Mouse (Mus musculus): ENCODE measurements around the gene Dnm2.

The Dnm2 gene

DNA sequence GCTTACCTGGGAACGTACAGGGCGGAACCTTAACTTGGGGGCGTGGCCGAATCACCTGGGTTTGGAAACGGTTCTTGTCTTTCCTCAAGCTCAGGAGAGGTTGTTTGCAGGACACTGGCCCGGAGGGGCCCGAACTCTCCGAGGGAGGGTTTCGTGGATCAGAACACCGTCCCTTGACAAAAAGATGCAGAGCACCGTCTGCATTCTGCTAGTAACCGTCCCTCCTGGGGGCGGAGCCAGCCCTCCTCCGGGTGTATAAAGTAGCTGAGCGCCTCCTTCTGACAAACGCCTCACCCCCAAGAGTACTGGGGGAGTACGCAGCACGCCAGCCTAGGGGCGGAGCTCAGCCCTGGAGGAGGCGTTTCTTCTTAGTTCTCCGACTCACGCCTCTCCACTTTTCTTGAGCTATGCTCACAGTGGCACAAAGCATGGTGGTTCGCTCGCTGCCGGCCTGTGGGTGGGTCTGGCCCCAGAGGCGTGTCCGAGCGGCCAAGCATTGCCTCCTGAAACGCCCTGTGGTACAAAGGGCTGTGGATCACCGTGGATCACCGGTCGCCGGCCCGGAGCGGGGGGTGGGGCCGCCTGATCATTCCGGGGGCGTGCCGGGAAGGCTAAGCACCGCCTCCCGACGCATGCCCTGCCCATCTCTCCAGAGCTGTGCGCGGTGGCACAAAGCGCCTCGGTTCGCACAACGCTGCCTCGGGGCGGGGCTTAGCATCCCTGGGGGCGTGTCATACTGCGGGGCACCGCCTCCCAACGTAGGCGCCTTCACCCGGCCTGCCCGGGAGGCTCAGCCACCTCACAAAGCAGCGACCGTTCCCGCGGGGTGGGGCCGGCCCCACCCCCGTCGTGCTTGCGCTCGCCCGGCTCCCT lies 121.4 kb downstream of the Dnm2 start:
- DNase-seq (ENCODE audit: low spot score in 2 of 2) = peak; percentile 95 to 97

DNA sequence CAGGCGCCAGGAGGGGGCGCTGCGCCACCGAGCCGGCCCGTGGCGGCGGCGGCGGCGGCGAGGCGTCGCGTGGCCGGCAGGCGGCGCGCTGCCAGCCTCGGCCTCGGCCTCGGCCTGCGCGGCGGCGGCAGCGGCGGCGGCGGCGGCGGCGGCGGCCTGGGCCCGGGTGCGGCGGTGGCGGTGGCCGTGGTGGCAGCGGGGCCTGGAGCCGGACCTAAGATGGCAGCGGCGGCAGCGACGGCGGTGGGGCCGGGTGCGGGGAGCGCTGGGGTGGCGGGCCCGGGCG lies 122.0 kb downstream of the Dnm2 start, which contains the start of gene Carm1:
TSS of gene Carm1 (plus strand) at position 106 of the 286 bp plus-strand sequence.
- peak; percentile 36 to 51 for DNase-seq (ENCODE audit: low spot score in 2 of 2)

DNA sequence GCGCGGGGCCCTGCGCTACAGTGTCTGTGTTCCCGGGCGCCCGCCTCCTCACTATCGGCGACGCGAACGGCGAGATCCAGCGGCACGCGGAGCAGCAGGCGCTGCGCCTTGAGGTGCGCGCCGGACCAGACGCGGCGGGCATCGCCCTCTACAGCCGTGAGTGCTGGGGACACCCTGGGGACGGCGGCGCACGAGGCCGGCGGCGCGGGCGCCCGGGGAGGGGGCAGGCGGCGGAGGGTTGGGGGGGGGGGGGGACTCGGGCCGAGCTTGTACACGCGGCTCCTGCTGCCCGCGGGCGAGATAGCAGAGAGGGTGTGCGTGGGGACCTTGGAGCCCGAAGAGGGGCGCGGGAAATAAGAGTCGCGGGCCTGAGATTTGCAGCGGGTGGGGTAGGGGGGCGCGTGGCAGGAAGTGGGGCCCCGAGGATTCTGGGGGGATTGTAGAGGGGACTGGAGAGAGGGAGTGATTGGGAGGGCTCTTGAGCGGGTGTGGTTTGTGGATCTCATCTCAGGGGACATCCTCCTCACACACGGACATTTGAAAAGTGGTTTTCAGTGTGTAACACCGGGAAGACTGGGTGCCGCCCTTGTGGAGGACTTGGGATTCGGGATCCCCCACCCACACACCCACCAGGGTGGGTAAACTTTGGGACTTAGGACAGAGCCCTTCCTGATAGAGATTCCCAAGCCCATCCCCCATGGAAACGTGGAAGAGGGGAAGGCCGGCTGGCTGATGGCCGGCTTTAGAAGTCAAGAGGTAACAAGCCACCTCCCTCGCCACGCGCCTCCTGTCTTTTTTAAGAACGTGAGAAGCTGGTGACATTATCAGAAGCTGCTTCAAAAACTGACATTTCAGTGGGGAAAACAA lies 122.6 kb downstream of the Dnm2 start:
- peak in 1 of 2 experiments; percentile 21 for DNase-seq (ENCODE audit: low spot score in 2 of 2)

DNA sequence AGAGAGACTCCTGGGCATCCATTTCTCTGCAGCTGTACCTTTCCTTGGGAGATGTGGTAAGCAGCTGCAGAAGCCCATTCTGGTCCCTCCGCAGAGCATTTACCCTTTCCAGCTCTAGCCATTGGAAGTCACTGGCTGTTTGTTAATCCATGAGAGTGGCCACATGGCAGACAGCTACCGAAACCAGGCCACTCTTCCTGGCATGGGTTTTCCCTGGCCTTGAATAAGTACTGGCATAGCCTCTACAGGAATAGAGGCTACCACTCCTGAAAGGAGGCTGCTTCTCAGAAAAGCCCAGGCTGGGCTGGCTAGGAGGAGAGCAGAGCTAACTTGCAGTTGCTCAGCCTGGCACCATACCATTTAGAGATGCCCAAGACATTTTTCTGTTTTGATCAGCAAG lies 126.3 kb downstream of the Dnm2 start:
- DNase-seq (ENCODE audit: low spot score in 2 of 2) = no peak

DNA sequence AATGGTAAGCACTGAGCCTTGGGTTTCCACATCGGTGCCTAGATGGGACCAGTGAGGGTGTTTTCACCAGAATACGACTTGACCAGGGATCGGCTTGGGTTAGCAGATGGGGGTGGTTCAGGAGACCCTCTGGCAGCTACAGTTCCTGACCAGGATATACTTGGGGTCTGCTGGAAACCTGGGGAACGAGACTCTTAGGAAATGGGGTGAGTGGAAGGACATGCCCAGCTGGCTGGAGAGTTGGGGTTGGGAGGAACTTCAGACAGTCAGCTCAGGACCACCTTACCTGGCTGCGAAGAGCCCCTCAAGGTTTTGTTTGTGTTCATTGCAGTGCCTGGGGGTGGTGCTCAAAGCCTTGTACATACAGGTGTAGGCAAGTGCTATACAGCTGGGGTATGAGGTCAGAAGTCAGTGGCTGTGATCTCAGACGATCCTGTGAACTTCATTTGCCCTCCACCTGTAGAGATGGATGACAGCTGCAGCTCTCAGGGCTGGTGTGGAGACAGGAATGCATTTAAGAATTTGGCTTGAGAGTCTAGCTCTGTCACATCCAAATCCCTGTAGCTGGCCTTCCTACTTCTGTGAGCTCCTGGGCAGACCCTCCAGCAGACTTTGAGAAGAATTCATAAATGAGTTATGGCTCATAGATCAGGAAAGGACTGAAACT lies 129.0 kb downstream of the Dnm2 start:
- no peak for DNase-seq (ENCODE audit: low spot score in 2 of 2)

DNA sequence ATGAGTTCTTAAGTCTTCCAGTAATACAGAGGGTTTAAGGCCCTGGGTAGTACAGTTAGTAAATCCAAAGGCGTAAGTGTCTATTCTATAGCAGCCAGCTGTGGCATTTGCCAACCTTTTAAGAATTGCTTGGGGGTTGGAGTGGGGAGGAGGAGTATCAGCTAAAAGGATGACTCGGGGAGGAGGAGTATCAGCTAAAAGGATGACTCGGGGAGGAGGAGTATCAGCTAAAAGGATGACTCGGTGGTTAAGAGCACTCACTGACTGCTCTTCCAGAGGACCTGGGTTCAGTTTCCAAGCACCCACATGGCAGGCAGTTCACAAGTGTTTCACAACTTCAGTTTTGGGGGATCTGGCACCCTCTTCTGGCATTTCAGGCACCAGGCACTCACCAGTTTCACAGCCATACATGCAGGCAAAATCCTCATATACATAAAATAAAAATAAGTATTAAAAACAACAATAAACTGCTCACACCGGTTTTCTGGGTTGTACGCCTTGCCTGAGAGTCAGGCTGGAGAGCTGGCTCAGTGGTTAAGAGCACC lies 130.6 kb downstream of the Dnm2 start:
- no peak for DNase-seq (ENCODE audit: low spot score in 2 of 2)

DNA sequence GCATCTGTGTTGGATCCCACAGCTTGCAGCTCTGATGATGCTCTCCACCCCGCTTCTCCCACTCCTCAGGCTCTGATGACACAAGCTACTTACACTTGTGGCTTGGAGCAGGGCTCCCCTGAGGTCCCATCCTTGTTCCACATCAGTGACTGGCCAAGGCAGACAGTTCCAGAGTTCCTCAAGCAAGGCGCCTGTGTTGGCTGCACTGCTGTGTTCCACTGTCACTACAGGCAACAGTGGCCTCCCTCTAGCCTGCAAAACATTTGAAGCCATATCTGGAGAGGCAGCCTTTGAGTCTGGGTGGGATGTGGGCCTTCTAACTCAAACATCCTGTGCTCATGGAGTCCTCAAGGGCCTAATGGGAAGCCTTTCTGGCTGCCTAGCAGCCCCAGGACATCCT lies 132.3 kb downstream of the Dnm2 start:
- no peak for DNase-seq (ENCODE audit: low spot score in 2 of 2)
